Mouse (Mus musculus) heart, adult 2 months (tissue): ENCODE results near the gene Tcerg1l.

Experiments used
- CTCF ChIP-seq: fragments of 200-600 bp; IDR thresholded peaks from 2 replicates; pipeline ENCODE4 v1.8.1; 2022; ENCODE audit warnings: antibody characterized with exemption, mild to moderate bottlenecking, moderate library complexity
- EP300 ChIP-seq: fragments of 200-500 bp; IDR thresholded peaks from 2 replicates; pipeline ENCODE4 v1.6.1; 2011; ENCODE audit warnings: low read depth, low read length, control low read depth; ENCODE audit not compliant: insufficient read depth
- POLR2A ChIP-seq: fragments of 200-500 bp; IDR thresholded peaks from 2 replicates; pipeline ENCODE4 v1.6.1; 2011; ENCODE audit warnings: mild to moderate bottlenecking, low read depth, low read length, control low read depth; ENCODE audit not compliant: insufficient read depth

- TF ChIP-seq EP300: no peak
- TF ChIP-seq POLR2A: no peak
- no peak for TF ChIP-seq CTCF
Measured at GRCm38 (mm10) chr7:138214710-138215109, 182.8 kb downstream of the Tcerg1l start.
